Mouse (Mus musculus) cortical plate, adult 2 months (tissue): ENCODE measurements around the gene Ptprg. TPM values are rescaled to one million over a fixed set of nuclear protein-coding genes. Genes with fewer than 3 reads are reported as not detected.

Experiments used
- H3K27ac ChIP-seq: fragments of 200-500 bp; 2 replicates; pipeline ENCODE4 v1.5.1; 2012; ENCODE audit warnings: low read length, control low read depth, inconsistent platforms; ENCODE audit not compliant: insufficient read depth
- H3K4me1 ChIP-seq: fragments of 200-500 bp; 2 replicates; pipeline ENCODE4 v1.6.1; 2011; ENCODE audit warnings: low read length; ENCODE audit not compliant: control insufficient read depth, insufficient read depth
- H3K4me3 ChIP-seq: fragments of 200-500 bp; 2 replicates; pipeline ENCODE4 v1.5.1; 2011; ENCODE audit warnings: mild to moderate bottlenecking, low read length, control low read depth; ENCODE audit not compliant: insufficient read depth
- CTCF ChIP-seq: fragments of 200-500 bp; IDR thresholded peaks from 2 replicates; pipeline ENCODE4 v1.5.1; 2011; ENCODE audit warnings: mild to moderate bottlenecking, control low read depth, low read length; ENCODE audit not compliant: insufficient read depth; ENCODE audit errors: extremely low read depth
- POLR2A ChIP-seq: fragments of 200-500 bp; IDR thresholded peaks from 2 replicates; pipeline ENCODE4 v1.6.1; 2011; ENCODE audit warnings: mild to moderate bottlenecking, low read length, control low read depth; ENCODE audit not compliant: insufficient read depth; ENCODE audit errors: extremely low read depth
- polyA plus RNA-seq: library from polyadenylated mRNA; depleted of rRNA; stranded (reverse); fragments of >200 nt; gene quantifications from 2 replicates; pipeline ENCODE4 v1.2.3, GENCODE M21; 2012

Gene Ptprg
- polyA plus RNA-seq, 1 experiment, result 27.9 TPM

DNA sequence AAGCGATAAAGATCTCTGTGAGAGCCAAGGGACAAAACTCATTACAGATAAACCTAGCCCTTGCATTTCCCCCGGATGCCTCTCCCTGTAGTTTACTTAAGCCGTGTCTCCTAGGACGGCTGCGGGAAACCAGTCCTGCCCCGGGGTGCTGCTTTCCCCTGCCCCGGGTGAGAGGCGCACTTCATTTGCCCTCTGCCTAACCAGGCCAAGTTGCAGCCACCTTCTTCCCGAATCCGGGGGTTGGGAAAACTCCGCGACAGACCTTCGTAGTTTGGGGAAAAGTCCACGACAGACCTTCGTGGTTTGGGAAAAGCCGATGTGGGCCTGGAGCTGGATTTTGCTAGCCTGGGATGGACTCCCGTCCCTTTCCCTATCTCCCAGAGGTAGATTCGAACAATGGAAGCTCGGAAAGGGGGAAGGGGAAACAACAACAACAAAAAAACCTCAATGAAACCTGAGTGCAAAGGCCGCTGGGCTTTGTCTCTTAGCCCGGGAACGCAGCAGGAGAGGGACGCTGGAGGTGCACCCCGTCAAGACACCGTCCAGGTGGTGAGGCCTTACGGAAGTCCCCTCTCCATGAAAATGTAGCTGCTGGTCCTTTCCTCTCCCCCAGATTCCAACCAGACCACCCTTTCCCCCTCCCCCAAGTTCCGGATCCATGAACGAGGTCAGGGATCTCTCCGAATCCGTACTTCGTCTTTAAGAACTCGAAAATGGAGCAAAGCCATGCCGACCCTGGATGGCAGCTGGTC is 635 bp upstream of the Ptprg start:
- Histone ChIP-seq H3K27ac (peak overlapping the region; percentile 83), H3K4me1 (0 out of 2 replicates have a peak, but pooled peaks cover 1% of the 10 kb centered on the region), H3K4me3 (peak overlapping the region; percentile 87)
- TF ChIP-seq POLR2A (no peak), CTCF (no peak)

DNA sequence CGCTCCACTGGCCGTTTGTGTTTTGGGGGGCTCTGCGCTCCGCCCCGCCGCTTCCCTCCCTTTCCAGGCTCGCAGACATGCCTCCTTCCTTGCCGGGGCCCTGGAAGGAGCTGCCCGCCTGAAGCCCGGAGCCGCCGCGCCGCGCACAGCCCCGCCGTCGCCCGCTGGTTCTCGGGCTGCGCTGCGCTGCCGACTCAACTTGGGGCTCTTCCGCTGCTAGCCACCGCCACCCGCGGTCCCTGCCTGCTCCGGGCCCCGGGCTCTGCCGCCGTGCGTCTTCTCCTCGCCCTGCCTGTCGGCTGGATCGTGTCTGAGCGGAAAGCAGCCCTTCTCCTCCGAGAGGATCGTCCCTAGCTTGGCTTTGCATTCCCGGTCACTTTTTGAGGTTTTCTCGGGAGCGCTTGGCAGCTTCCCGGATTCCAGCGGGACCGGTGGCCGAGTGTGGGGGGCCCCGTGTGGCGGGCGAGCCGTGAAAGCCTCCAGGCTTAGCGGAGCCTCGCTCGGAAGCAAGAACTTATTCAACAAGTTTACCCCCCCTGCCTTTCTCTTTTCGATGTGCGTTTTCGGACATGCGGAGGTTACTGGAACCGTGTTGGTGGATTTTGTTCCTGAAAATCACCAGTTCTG is 460 bp downstream of the Ptprg start:
- TF ChIP-seq POLR2A (no peak), CTCF (no peak)
- Histone ChIP-seq H3K4me1 (0 out of 2 replicates have a peak, but pooled peaks cover 1% of the 10 kb centered on the region), H3K4me3 (peak overlapping the region; percentile 87), H3K27ac (peak overlapping the region; percentile 87)

DNA sequence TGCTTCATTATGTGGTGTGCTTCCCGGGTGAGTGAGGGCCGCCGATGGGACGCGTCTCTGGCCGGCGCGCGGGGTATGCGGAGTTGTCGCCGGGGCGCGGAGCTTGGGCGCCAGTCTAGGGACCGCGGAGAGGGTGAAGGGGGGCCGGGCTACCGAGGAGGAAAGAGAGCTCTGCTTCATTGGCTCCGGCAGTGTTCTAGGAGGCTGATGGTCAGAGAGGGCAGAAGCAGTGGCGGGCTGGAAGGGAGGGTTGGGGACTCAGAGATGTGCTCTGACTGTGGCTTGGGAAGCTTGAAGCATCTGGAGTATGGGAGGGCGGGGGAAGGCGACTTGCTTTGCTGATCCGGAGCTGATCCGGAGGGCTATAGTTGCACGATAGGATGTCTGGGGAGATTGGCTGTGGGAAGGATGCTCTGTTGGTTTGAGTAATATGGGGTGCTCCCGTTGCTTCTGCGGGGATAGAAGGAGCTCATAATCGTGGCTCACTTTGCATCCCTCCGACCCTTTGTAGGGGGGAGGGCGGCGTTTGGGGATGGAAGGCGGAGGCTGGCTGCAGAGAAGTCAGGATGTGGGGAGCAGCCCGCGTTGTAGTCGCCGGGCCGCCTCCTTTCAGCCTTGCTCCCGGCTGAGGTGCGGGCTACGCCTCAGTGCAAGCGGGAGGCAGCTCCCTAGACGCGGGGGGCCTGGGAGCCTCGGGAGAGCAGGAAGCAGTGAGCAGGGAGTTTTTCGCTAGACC is 1.1 kb downstream of the Ptprg start:
- H3K27ac ChIP-seq, result peak overlapping the region; percentile 87
- peak; percentile 40; the same call in 1 of the 2 replicates for TF ChIP-seq POLR2A
- TF ChIP-seq CTCF, result no peak
- H3K4me3 ChIP-seq, result peak overlapping the region; percentile 87
- 0 out of 2 replicates have a peak, but pooled peaks cover 1% of the 10 kb centered on the region for H3K4me1 ChIP-seq

DNA sequence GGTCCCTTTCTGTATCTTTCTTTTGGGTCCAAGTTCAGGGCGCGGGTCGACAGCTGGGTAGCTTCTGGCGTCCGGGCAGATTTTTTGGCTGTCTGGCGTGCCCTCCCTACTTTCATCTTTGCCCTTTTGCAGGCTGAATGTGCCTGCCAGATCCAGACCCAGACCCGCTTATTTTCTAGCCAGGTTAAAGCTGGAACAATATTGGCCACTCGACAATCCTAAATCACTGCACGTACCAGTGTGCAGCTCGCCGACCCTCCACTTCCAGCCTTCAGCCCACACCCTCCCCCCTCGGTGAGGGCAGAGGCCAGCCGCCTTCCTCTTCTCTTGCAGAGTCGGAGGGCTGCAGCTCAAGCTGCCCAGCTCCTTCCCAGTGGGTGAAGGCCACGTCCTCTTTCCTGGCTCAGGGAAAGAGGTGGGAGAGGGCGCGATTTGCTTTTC is 1.7 kb downstream of the Ptprg start:
- TF ChIP-seq POLR2A (no peak), CTCF (no peak)
- Histone ChIP-seq H3K27ac (peak overlapping the region; percentile 87), H3K4me1 (0 out of 2 replicates have a peak, but pooled peaks cover 1% of the 10 kb centered on the region)

DNA sequence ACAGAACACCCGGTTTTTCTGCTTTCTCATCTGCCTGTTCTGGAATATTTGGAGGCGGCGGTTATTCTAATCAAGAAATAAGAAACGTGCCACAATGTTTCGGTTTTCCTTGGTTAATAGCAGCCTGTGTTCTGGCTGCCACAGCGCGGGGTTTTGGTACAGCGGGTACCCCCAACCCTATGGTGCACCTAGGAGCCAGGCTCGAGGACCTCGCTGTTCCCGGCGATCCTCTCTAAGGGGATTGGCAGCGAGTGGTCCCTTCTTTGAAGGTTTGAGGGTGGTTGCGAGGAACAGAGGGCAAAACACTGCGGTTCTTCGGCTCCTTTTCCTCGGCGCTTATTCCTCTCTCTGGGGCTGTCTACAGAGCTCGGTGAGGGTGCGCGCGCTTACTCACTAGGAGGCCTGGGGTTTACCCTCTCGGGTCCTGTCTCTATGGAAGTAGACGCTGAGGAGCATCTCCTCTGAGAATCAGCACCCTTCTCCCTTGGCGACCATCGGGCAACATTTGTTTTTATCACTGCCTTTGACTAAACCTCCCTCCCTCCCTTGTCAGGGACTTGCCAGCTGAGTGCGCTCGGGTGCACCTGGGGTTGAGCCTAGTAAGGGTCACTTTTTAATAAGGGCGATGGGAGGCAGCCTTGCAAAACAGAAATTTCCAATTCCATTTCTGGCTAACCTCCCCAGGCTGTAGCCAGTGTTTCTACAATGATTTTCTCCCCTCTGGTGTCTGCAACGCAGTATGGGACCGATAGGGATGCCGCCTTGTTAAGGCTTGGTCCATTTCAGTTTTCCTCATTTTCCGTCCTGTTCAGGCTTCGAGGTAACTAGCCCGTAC is 2.4 kb downstream of the Ptprg start:
- H3K4me3 ChIP-seq, result peak overlapping the region; percentile 87
- peak overlapping the region; percentile 87 for H3K27ac ChIP-seq
- 0 out of 2 replicates have a peak, but pooled peaks cover 1% of the 10 kb centered on the region for H3K4me1 ChIP-seq
- no peak for TF ChIP-seq CTCF
- TF ChIP-seq POLR2A, result no peak

More for the DNA sequence above, 1.7 kb downstream of the Ptprg start:
- H3K4me3 ChIP-seq, result peak overlapping the region; percentile 87

DNA sequence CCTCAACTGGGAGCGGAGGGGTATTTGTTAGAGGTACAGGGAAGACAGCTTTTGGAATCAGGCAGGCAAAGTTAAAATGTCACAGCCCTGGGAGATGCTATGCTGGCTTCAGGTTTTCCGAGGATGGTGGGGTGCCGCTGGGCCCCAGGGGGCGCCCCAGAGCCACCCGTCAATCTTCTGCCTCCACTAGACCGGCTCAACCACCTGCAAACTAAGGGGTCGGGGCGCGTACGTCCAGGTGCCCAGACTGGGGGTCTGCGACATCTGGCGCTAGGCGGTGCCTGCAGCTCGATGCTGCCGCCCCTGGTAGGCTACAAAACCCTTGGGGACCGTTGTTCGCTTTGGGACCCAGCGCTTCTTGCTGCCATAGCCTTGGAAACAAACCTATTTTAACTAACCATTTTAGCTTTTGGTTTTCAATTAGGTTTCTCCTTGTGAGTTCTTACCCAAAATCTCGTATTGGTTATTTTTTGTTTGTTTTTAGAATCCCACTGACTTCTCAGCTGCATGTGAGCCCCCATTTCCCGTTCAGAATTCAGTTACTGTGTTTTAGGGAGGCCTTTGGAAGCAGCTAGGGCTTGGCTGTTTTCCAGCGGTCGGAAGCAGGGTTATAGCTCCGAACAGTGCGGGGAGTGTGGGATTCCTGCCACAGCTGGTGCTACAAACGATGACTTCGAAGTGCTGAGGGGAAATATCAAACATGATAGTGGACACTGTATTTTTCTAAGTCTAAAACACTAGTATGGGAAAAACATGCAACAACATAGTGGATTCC is 3.2 kb downstream of the Ptprg start:
- Histone ChIP-seq H3K4me1 (peaks cover 4% of the 10 kb centered on the region), H3K4me3 (peak overlapping the region; percentile 87), H3K27ac (peak overlapping the region; percentile 87)
- no peak for TF ChIP-seq POLR2A
- peak; percentile 29; the same call in 1 of the 2 replicates for TF ChIP-seq CTCF

DNA sequence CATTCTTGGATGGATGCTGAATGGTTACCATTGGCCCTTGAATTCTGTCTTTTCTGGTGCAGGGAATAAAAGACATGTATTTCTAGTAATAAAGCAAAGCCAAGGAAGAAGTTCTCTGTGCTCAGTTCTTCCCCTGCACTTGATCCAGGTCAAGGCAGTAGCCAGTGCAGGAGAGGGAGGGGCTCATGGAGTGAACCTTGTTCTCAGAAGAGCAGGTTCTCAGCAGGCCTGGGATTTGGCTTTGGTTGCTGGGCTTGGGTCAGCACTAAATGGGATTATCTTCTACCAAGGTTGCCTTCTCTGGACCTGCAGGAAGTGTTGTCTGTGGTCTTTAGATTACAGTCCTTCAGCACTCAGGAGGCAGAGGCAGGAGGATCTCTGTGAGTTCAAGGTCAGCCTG is 5.2 kb downstream of the Ptprg start:
- H3K4me3 ChIP-seq, result no peak overlapping the region
- no peak overlapping the region for H3K27ac ChIP-seq
- no peak for TF ChIP-seq POLR2A
- TF ChIP-seq CTCF, result no peak
- peaks cover 2% of the 10 kb centered on the region for H3K4me1 ChIP-seq

DNA sequence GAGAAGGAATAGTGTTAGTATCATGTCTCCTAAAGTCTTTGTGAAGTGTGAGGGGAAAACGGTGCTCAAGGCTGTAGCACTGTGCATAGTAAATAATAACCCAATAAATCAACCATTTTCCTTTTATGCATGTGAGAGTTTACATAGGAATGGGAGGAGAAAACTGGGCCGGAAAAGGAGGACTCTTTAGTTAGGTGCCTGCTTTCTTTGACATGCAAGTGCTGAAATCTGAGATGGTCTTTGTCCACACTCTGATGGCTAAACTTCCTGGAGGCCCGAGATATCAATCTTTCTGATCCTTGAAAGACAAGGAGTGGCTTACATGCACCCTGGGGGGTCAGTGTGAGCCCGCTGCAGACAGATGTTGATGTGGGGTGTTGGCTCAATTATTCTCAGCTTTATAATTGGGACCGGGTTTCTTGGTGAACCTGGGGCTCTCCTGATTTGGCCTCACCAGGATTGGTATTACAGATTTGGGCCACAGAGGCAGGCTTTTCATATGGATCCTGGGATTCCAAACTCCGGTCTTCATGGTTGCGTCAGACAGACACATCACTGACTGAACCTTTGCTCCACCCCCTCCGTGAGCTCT is 7.4 kb downstream of the Ptprg start:
- Histone ChIP-seq H3K27ac (no peak overlapping the region), H3K4me3 (no peak overlapping the region), H3K4me1 (peaks cover 2% of the 10 kb centered on the region)
- TF ChIP-seq POLR2A, result no peak
- TF ChIP-seq CTCF, result no peak
